Mouse (Mus musculus): ENCODE results near the gene 6430628N08Rik. TPM values are rescaled to one million over a fixed set of nuclear protein-coding genes. Genes with fewer than 3 reads are reported as not detected.

6430628N08Rik gene
- polyA plus RNA-seq, 1 experiment from 2014 or later: not detected

DNA sequence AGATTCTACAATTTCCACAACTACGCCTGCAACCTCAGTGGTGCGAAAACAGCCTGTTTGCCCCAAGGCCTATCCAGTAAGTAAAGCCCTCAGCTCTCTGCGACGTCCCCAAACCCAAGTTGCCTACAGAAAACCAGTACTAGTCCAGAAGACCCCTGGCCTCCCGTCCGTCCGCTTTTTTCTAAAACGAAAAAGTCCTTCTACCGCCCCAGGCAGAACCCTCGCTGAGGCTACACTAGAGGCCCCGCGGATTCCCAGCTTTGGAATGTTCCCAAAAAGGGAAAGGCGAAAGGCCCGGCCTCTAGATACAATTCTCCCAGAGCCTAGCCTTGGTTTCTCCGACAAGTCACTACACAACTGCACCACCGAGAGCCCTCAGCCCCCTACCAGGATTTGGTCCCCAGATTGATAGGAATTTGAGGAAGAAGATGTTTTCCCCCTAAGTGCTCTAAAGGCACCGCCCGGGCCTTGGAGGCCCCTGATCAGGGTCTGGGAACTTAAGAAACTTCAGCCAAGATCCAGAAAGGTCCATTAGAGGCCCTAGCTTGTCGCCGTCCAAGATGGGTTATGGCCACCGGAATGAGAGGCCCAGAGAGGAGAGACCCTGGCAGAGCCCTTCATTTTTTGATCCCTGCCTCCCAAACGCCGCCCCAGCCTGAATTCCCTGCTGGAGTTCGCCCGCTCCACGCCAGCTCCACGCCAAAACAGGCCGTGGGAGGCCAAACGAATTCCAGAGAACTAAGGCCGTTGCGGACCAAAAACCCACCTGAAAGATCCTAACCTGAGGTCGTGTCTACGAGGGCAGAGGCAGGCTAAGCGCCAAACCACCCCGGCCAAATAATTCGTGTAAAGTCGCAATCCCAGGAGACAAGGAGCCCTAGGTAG is 48.1 kb downstream of the 6430628N08Rik start:
- H3K27me3 ChIP-seq (ENCODE audit: control insufficient read depth, insufficient read depth, low read length): peaks cover 97% of the 10 kb centered on the region
- no peak overlapping the region for H3K27ac ChIP-seq (ENCODE audit: low read depth, low read length)
- under 1% methylated on average over 37 of the region's 37 CpGs for WGBS (ENCODE audit: insufficient replicate concordance)
- ATAC-seq (replicated peaks; ENCODE audit: insufficient number of reproducible peaks, low FRiP score, low TSS enrichment): no peak
- no peaks in the 10 kb centered on the region for H3K36me3 ChIP-seq (ENCODE audit: control insufficient read depth, insufficient read depth, low read length)
- H3K9me3 ChIP-seq (replicated peaks; ENCODE audit: control insufficient read depth, low read length): no peaks in the 10 kb centered on the region
- peak overlapping the region; percentile 43 for H3K4me3 ChIP-seq (ENCODE audit: low read depth, low read length)
- H3K9ac ChIP-seq (ENCODE audit: low read depth, low read length): no peak overlapping the region
- H3K4me1 ChIP-seq (ENCODE audit: control insufficient read depth, insufficient read depth, low read length): peaks cover 3% of the 10 kb centered on the region; the same call in 1 of the 2 replicates
- H3K4me2 ChIP-seq: peak overlapping the region; percentile 66; the same call in 1 of the 2 replicates

DNA sequence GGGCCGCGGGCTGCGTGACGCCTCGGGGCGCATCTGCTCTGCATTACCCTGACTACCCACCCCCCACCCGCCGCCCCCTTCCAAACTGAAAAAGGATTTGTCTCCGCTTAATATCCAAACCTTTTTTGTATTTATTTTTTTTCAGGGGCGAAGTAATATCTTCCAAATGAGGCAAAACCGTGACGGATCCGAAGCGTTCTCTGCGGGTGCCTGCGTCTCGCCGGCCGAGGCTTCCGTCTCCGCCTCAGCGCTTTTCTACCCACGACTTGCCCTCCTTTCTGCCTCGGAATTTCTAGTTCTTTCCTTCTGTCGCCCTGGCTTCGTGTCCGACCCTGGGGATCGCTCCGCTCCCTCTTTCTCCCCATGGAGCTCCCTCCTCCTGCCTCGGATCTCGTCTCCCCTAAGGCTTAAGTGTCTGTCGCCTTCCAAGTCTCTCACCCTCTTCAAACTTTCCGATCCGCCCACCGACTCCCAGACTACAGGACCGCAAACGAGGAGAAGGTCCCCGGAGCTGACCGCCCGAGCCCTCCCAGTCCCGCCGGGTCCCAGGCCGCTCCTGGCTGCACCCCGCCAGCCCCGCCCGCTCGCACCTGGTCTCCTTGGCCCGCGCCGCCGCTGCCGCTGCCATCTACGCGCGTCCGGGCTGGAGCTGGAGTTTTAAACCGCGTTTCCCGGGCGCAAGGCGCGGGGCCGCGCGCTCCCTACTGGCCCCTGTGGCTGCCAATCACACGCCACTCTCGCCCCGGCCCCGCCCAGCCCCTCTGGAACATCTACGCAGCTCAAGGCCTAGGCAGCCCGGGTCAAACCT is 49.0 kb downstream of the 6430628N08Rik start, which contains the start of gene Dmbx1:
Dmbx1 (minus strand) TSS at position 632 of the 808 bp plus-strand sequence.
- peaks cover 97% of the 10 kb centered on the region for H3K27me3 ChIP-seq (ENCODE audit: control insufficient read depth, insufficient read depth, low read length)
- under 1% methylated on average over 68 of the region's 71 CpGs for WGBS (ENCODE audit: insufficient replicate concordance)
- no peak within 1 kb of the TSS for H3K27ac ChIP-seq (ENCODE audit: low read depth, low read length)
- H3K9me3 ChIP-seq (replicated peaks; ENCODE audit: control insufficient read depth, low read length): no peaks in the 10 kb centered on the region
- H3K4me1 ChIP-seq (ENCODE audit: control insufficient read depth, insufficient read depth, low read length): peaks cover 3% of the 10 kb centered on the region; the same call in 1 of the 2 replicates
- peak within 1 kb of the TSS; percentile 43 for H3K4me3 ChIP-seq (ENCODE audit: low read depth, low read length)
- ATAC-seq (replicated peaks; ENCODE audit: insufficient number of reproducible peaks, low FRiP score, low TSS enrichment): no peak
- no peaks in the 10 kb centered on the region for H3K36me3 ChIP-seq (ENCODE audit: control insufficient read depth, insufficient read depth, low read length)
- peak within 1 kb of the TSS; percentile 66 for H3K4me2 ChIP-seq
- no peak within 1 kb of the TSS for H3K9ac ChIP-seq (ENCODE audit: low read depth, low read length)

DNA sequence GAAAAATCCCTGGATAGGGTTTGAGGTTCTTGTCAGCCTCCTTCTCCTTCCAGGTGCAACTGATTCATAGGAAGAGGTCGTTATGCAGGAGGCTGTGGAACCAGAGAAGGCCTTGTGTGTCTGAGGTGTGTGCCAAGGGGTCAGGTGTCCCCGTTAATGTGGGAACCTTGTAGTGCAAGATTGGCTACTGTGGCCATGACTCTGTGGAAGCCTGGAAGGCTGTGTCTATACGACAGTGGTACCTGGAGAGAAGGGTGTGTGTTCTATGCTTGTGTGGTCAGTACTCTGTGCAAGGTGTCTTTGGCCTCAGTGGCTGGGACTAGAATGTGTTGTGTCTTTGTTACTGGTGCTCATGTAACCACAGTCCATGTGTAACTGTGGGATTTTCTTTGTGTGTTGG is 50.2 kb downstream of the 6430628N08Rik start:
- Histone ChIP-seq H3K9ac (ENCODE audit: low read depth, low read length) (no peak overlapping the region), H3K4me3 (ENCODE audit: low read depth, low read length) (no peak overlapping the region), H3K9me3 (replicated peaks; ENCODE audit: control insufficient read depth, low read length) (no peaks in the 10 kb centered on the region), H3K27me3 (ENCODE audit: control insufficient read depth, insufficient read depth, low read length) (peaks cover 98% of the 10 kb centered on the region), H3K36me3 (ENCODE audit: control insufficient read depth, insufficient read depth, low read length) (no peaks in the 10 kb centered on the region), H3K4me1 (ENCODE audit: control insufficient read depth, insufficient read depth, low read length) (peaks cover 3% of the 10 kb centered on the region; the same call in 1 of the 2 replicates), H3K4me2 (no peak overlapping the region), H3K27ac (ENCODE audit: low read depth, low read length) (no peak overlapping the region)
- 6% methylated on average over 3 of the region's 3 CpGs for WGBS (ENCODE audit: insufficient replicate concordance)
- ATAC-seq (replicated peaks; ENCODE audit: insufficient number of reproducible peaks, low FRiP score, low TSS enrichment): no peak

DNA sequence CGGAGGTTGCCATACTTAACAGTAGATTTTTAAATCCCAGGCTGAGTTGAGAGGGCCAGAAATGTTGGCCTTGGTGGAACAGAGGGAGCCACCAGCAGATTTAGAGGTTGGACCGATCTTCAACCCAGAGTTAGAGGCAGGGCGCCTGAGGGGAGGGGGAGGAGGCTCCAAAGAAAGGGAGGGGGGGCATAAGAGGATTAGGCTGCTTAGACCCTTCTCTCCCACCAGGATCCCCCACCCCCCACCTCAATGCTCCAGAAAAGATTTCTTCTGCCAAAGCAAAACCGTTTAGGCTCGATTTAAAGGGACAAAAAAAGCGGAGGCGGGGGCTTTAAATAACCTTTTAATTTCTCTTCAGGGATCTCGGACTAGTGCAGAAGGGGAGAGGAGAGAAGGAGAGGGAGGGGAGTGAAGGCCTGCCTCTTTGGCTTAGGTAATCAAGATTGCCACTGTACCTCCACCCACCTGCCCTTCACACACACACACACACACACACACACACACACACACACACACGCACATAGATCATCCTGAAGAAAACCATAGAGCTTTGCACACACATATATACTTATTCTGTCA is 50.9 kb downstream of the 6430628N08Rik start:
- Histone ChIP-seq H3K4me3 (ENCODE audit: low read depth, low read length) (no peak overlapping the region), H3K9ac (ENCODE audit: low read depth, low read length) (no peak overlapping the region), H3K9me3 (replicated peaks; ENCODE audit: control insufficient read depth, low read length) (no peaks in the 10 kb centered on the region), H3K4me2 (no peak overlapping the region), H3K36me3 (ENCODE audit: control insufficient read depth, insufficient read depth, low read length) (no peaks in the 10 kb centered on the region), H3K27me3 (ENCODE audit: control insufficient read depth, insufficient read depth, low read length) (peaks cover 98% of the 10 kb centered on the region), H3K4me1 (ENCODE audit: control insufficient read depth, insufficient read depth, low read length) (peaks cover 3% of the 10 kb centered on the region; the same call in 1 of the 2 replicates), H3K27ac (ENCODE audit: low read depth, low read length) (no peak overlapping the region)
- no peak for ATAC-seq (replicated peaks; ENCODE audit: insufficient number of reproducible peaks, low FRiP score, low TSS enrichment)
- 4% methylated on average over 9 of the region's 9 CpGs for WGBS (ENCODE audit: insufficient replicate concordance)

DNA sequence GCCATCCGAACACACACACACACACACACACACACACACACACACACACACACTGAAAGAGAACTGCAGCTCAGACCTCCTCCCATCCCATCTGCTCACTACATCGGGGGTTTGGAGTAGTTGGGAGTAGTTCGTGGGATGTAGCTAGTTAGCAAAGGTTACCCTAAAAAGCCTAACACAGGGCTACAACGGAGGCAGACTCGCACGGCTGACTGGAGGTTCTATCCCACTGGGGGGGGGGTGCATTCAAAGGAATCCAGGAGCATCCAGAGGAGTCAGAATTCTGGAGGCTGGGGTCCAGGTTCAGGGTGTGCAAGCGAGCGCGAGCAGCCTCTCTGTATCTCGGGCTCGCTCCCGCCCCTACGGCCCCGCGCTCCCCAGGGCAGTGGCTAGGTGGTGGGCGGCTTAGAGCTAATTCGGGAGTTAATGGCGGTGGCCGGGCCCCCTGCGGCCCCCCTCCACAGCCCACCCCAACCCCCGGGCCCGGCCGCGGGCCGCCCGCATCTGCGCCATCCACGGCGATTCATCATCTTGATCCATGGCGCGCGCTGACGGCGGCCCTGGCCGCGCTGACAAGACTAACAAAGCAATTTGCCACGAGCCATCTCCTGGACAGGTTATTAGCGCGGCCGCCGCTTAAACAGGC is 53.3 kb downstream of the 6430628N08Rik start:
- 1% methylated on average over 39 of the region's 41 CpGs for WGBS (ENCODE audit: insufficient replicate concordance)
- Histone ChIP-seq H3K36me3 (ENCODE audit: control insufficient read depth, insufficient read depth, low read length) (no peaks in the 10 kb centered on the region), H3K9ac (ENCODE audit: low read depth, low read length) (no peak overlapping the region), H3K4me3 (ENCODE audit: low read depth, low read length) (no peak overlapping the region), H3K4me2 (peak overlapping the region; percentile 40), H3K4me1 (ENCODE audit: control insufficient read depth, insufficient read depth, low read length) (no peaks in the 10 kb centered on the region), H3K9me3 (replicated peaks; ENCODE audit: control insufficient read depth, low read length) (no peaks in the 10 kb centered on the region), H3K27ac (ENCODE audit: low read depth, low read length) (no peak overlapping the region), H3K27me3 (ENCODE audit: control insufficient read depth, insufficient read depth, low read length) (peaks cover 86% of the 10 kb centered on the region)
- no peak for ATAC-seq (replicated peaks; ENCODE audit: insufficient number of reproducible peaks, low FRiP score, low TSS enrichment)

Other genes with a start within 250 kb of the 6430628N08Rik start
- 0.53 and 0.83 TPM in 2 replicates for gene Cyp4b1, start 242.9 kb upstream of the 6430628N08Rik start, polyA plus RNA-seq (2014; fragmentation: Nextera tagmentation; extraction: Ambion mirVana)
- gene Efcab14, start 152.9 kb upstream of the 6430628N08Rik start, polyA plus RNA-seq (2014; fragmentation: Nextera tagmentation; extraction: Ambion mirVana): 42.8 and 43.2 TPM in 2 replicates
- gene Tex38, start 109.6 kb upstream of the 6430628N08Rik start, polyA plus RNA-seq (2014; fragmentation: Nextera tagmentation; extraction: Ambion mirVana): 0.28 and 0.34 TPM in 2 replicates
- 77.7 and 77.9 TPM in 2 replicates for gene Atpaf1, start 105.9 kb upstream of the 6430628N08Rik start, polyA plus RNA-seq (2014; fragmentation: Nextera tagmentation; extraction: Ambion mirVana)
- gene Mob3c, start 62.6 kb upstream of the 6430628N08Rik start, polyA plus RNA-seq (2014; fragmentation: Nextera tagmentation; extraction: Ambion mirVana): 6.1 and 6.5 TPM in 2 replicates
- 16.0 and 18.8 TPM in 2 replicates for gene Mknk1, start 51.5 kb upstream of the 6430628N08Rik start, polyA plus RNA-seq (2014; fragmentation: Nextera tagmentation; extraction: Ambion mirVana)
- gene Kncn, start 6.3 kb upstream of the 6430628N08Rik start, polyA plus RNA-seq (2014; fragmentation: Nextera tagmentation; extraction: Ambion mirVana): not detected in 2 replicates
- gene Dmbx1, start 49.3 kb downstream of the 6430628N08Rik start, polyA plus RNA-seq (2014; fragmentation: Nextera tagmentation; extraction: Ambion mirVana): not detected in 2 replicates
- gene Faah, start 127.3 kb downstream of the 6430628N08Rik start, polyA plus RNA-seq (2014; fragmentation: Nextera tagmentation; extraction: Ambion mirVana): 0.94 and 1.1 TPM in 2 replicates
- 25.9 and 27.8 TPM in 2 replicates for gene Nsun4, start 163.2 kb downstream of the 6430628N08Rik start, polyA plus RNA-seq (2014; fragmentation: Nextera tagmentation; extraction: Ambion mirVana)
- gene Uqcrh, start 184.4 kb downstream of the 6430628N08Rik start, polyA plus RNA-seq (2014; fragmentation: Nextera tagmentation; extraction: Ambion mirVana): 941 and 954 TPM in 2 replicates
- gene Lrrc41, start 184.6 kb downstream of the 6430628N08Rik start, polyA plus RNA-seq (2014; fragmentation: Nextera tagmentation; extraction: Ambion mirVana): 61.0 and 61.3 TPM in 2 replicates
- 24.3 and 29.1 TPM in 2 replicates for gene Rad54l, start 233.0 kb downstream of the 6430628N08Rik start, polyA plus RNA-seq (2014; fragmentation: Nextera tagmentation; extraction: Ambion mirVana)
- 57.9 and 62.2 TPM in 2 replicates for gene Pomgnt1, start 233.2 kb downstream of the 6430628N08Rik start, polyA plus RNA-seq (2014; fragmentation: Nextera tagmentation; extraction: Ambion mirVana)

Data from heart, embryonic 11.5 days (tissue).